Mouse (Mus musculus): ENCODE measurements around the gene Cnrip1.

Gene Cnrip1

DNA sequence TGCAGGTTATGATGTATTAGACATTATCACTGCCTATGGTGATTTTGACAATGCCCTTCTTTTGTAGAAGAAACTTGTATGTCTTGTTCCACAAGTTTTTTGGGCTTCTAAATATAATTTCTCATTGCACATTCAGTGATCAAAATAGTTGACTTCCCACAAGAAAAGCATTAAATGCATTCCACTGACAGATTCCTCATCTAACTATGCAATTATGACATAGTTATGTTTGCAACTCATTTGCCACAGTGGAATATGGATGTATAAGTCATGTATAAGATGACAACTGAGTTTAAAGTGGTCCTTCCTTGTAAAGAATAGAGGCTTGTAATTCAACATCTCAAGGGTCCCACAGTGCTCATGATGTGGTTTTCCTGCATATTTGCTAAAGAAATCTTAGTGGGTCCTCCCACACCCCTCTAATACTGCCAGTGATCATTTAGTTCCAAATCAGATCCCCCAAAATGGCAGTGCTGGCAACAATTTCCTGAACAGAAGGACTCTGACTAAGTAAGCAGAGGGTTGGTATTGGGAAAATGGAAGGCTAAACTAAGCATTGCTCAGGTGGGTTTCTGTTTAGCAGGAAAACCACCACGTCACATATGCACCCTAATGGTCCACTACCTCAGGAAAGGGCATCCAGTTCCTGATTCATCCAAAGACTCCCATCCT is 61.2 kb downstream of the Cnrip1 start:
- no peak for DNase-seq

- DNase-seq, result no peak
Observed at GRCm38 (mm10) chr11:17126418-17126817, 75.0 kb downstream of the Cnrip1 start.

Data from thymus, postnatal 36 days (tissue).